Mouse (Mus musculus) gastrocnemius, postnatal 36 days (tissue): ENCODE results near the gene Elmsan1. TPM values are rescaled to one million over a fixed set of nuclear protein-coding genes. Genes with fewer than 3 reads are reported as not detected.

Experiments used
- DNase-seq, 2 experiments: peaks; one replicate each; pipeline ENCODE4 v3.0.0; 2022
- intact Hi-C: fragments of 180-260 bp; cut with DNase I; formaldehyde crosslinking; loops from one replicate; pipeline ENCODE4 v1.15.1; 2025
- total RNA-seq, 2 experiments: library from RNA; stranded (reverse); gene quantifications; 2 replicates each; pipeline ENCODE4 v1.2.3; 2021

The Elmsan1 gene
- total RNA-seq, 2 experiments from 2014 or later: 6.5 to 10.4 TPM

- intact Hi-C loops: no loop called here
- DNase-seq: no peak
Observed at GRCm38 (mm10) chr12:84195195-84195594, 23.5 kb downstream of the Elmsan1 start.

- DNase-seq: no peak
- intact Hi-C loops: no loop called here
Observed at GRCm38 (mm10) chr12:84194400-84195109, 24.1 kb downstream of the Elmsan1 start.

- intact Hi-C loops: loop anchor here (2.0 kb wide), 1 partner anchor 25 kb away; the partner anchor contains the start of gene Elmsan1
- peak; percentile 87 to 92 for DNase-seq
Observed at GRCm38 (mm10) chr12:84193642-84194399, 24.9 kb downstream of the Elmsan1 start.

- peak; percentile 63 to 66 for DNase-seq
- intact Hi-C loops: loop anchor here (2.0 kb wide), 1 partner anchor 26 kb away; the partner anchor contains the start of gene Elmsan1
Observed at GRCm38 (mm10) chr12:84192741-84193641, 25.7 kb downstream of the Elmsan1 start.

- intact Hi-C loops: loop anchor here (2.0 kb wide), 1 partner anchor 27 kb away; the partner anchor contains the start of gene Elmsan1
- no peak for DNase-seq
Observed at GRCm38 (mm10) chr12:84192280-84192679, 26.4 kb downstream of the Elmsan1 start.

GRCm38 (mm10) chr12:84191770-84192169 lies 26.9 kb downstream of the Elmsan1 start:
- intact Hi-C loops: loop anchor here (2.0 kb wide), 1 partner anchor 27 kb away; the partner anchor contains the start of gene Elmsan1
- no peak for DNase-seq

- intact Hi-C loops: no loop called here
- DNase-seq: no peak
Observed at GRCm38 (mm10) chr12:84191190-84191589, 27.5 kb downstream of the Elmsan1 start.

- DNase-seq: no peak
- intact Hi-C loops: no loop called here
Observed at GRCm38 (mm10) chr12:84190151-84190820, 28.4 kb downstream of the Elmsan1 start.

- DNase-seq: no peak
- intact Hi-C loops: no loop called here
Observed at GRCm38 (mm10) chr12:84188881-84189444, 29.7 kb downstream of the Elmsan1 start.

- no peak for DNase-seq
- intact Hi-C loops: no loop called here
Observed at GRCm38 (mm10) chr12:84187752-84188601, 30.7 kb downstream of the Elmsan1 start.

- intact Hi-C loops: no loop called here
- no peak for DNase-seq
Observed at GRCm38 (mm10) chr12:84186950-84187349, 31.7 kb downstream of the Elmsan1 start.

GRCm38 (mm10) chr12:84186536-84186935 lies 32.1 kb downstream of the Elmsan1 start:
- DNase-seq: no peak
- intact Hi-C loops: no loop called here

- no peak for DNase-seq
- intact Hi-C loops: no loop called here
Observed at GRCm38 (mm10) chr12:84185547-84185946, 33.1 kb downstream of the Elmsan1 start.

GRCm38 (mm10) chr12:84184979-84185378 lies 33.7 kb downstream of the Elmsan1 start:
- intact Hi-C loops: no loop called here
- no peak for DNase-seq

- no peak for DNase-seq
- intact Hi-C loops: no loop called here
Observed at GRCm38 (mm10) chr12:84181999-84182398, 36.7 kb downstream of the Elmsan1 start.

- intact Hi-C loops: no loop called here
Observed at GRCm38 (mm10) chr12:84180701-84181435, 37.8 kb downstream of the Elmsan1 start.

GRCm38 (mm10) chr12:84180090-84180489 lies 38.6 kb downstream of the Elmsan1 start:
- intact Hi-C loops: no loop called here

More at GRCm38 (mm10) chr12:84180701-84181435, 37.8 kb downstream of the Elmsan1 start:
- peak; percentile 66 to 77 for DNase-seq

More at GRCm38 (mm10) chr12:84180090-84180489, 38.6 kb downstream of the Elmsan1 start:
- no peak for DNase-seq
